Mouse (Mus musculus) lung, embryonic 14.5 days (tissue): ENCODE measurements at regions not wholly inside any gene's neighbourhood (a gene's known extent, or its start where the extent isn't known, plus 50 kb on each side); places are given as distances from the start of the nearest gene placed in this dataset.

Source experiments
- ATAC-seq: fragments of 200-750 bp; cut with Nextera tagmentation; 2 replicates; pipeline ENCODE4 v1.8.0; 2017; ENCODE audit warnings: mild to moderate bottlenecking, moderate TSS enrichment, moderate library complexity; ENCODE audit not compliant: insufficient read depth
- DNase-seq: peaks from one replicate; pipeline ENCODE4 v3.0.0-alpha.2; 2015
- H3K27ac ChIP-seq: fragments of 300-500 bp; sonication (generic); 2 replicates; pipeline ENCODE4 v1.5.1; 2014; ENCODE audit warnings: low read depth, mild to moderate bottlenecking, moderate library complexity
- H3K27me3 ChIP-seq: fragments of 300-500 bp; sonication (generic); 2 replicates; pipeline ENCODE4 v1.6.1; 2014; ENCODE audit warnings: low read length, control low read depth; ENCODE audit not compliant: insufficient read depth
- H3K36me3 ChIP-seq: fragments of 300-500 bp; sonication (generic); 2 replicates; pipeline ENCODE4 v1.6.1; 2014; ENCODE audit warnings: control low read depth; ENCODE audit not compliant: insufficient read depth
- H3K4me1 ChIP-seq: fragments of 300-500 bp; sonication (generic); 2 replicates; pipeline ENCODE4 v1.6.1; 2014; ENCODE audit warnings: antibody characterized with exemption, control low read depth; ENCODE audit not compliant: insufficient read depth
- H3K4me2 ChIP-seq: fragments of 300-500 bp; sonication (generic); 2 replicates; pipeline ENCODE4 v1.6.1; 2014; ENCODE audit warnings: mild to moderate bottlenecking
- H3K4me3 ChIP-seq: fragments of 300-500 bp; sonication (generic); 2 replicates; pipeline ENCODE4 v1.5.1; 2014; ENCODE audit warnings: low read depth, low read length
- H3K9ac ChIP-seq: fragments of 300-500 bp; sonication (generic); 2 replicates; pipeline ENCODE4 v1.6.1; 2014
- H3K9me3 ChIP-seq: fragments of 300-500 bp; sonication (generic); 2 replicates; pipeline ENCODE4 v1.6.1; 2016; ENCODE audit warnings: low read depth, low read length, control low read depth
- CTCF ChIP-seq: IDR thresholded peaks from 2 replicates; pipeline ENCODE4 v1.5.1; 2016; ENCODE audit warnings: antibody characterized with exemption, low read depth
- WGBS: fragments of 180-500 bp; shearing (Covaris S2); extraction: QIAGEN DNeasy Blood & Tissue Kit; methylation state at CpG from one replicate; pipeline ENCODE4 v1.1.7; 2014; 5-methylcytosine and 5-hydroxymethylcytosine counted together

DNA sequence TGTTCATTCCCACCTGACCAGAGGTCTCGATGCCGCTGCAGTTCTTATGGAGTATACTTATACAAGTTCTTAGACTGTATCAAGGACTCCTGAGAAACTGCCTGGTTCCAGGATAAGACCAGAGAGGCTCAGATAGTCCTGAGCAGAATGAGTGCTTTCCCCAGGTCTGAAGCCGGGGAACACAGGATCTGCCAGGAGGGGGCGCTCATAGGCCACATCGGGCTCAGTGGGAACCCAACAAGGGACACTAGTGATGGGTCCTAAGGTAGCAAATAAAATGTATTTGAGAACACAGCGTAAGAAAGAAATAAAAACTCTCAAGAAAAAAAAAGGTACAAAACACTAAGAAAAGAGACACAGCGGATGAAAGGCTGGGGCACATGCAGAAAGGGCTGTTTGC, 454.0 kb upstream of the Zdhhc25 start:
- Histone ChIP-seq H3K9ac (no peak overlapping the region), H3K27ac (no peak overlapping the region), H3K4me2 (no peak overlapping the region), H3K4me3 (no peak overlapping the region), H3K27me3 (no peaks in the 10 kb centered on the region), H3K36me3 (no peaks in the 10 kb centered on the region), H3K9me3 (no peaks in the 10 kb centered on the region), H3K4me1 (no peaks in the 10 kb centered on the region)
- no peak for ATAC-seq
- DNase-seq: peak; percentile 42
- WGBS: 45% methylated on average over 7 of the region's 7 CpGs
- TF ChIP-seq CTCF: peak; percentile 52

DNA sequence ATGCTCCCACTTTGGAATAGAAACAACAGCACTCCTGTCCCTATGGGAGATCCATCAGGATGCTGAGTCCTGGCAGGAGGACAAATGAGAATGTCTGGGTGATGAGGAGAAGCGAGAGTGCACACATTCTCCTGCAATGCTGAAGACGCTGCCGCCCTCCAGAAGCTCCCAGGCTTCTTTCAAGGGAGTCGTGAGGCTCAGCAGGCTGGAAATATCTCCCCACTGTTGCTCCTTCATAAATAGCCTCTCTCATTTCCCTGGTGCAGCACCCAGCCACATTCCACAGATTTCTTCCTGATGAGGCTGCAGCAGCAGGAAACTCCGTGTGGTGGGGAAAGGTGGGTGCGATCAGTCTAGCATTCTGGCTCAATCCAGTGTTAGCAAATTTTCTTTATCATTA, 448.9 kb upstream of the Zdhhc25 start:
- H3K4me1 ChIP-seq: no peaks in the 10 kb centered on the region
- no peak overlapping the region for H3K9ac ChIP-seq
- TF ChIP-seq CTCF: no peak
- no peaks in the 10 kb centered on the region for H3K36me3 ChIP-seq
- ATAC-seq (no peak), DNase-seq (no peak)
- H3K27ac ChIP-seq: no peak overlapping the region
- no peaks in the 10 kb centered on the region for H3K27me3 ChIP-seq
- H3K4me2 ChIP-seq: no peak overlapping the region
- no peak overlapping the region for H3K4me3 ChIP-seq
- H3K9me3 ChIP-seq: no peaks in the 10 kb centered on the region
- 59% methylated on average over 6 of the region's 6 CpGs for WGBS

DNA sequence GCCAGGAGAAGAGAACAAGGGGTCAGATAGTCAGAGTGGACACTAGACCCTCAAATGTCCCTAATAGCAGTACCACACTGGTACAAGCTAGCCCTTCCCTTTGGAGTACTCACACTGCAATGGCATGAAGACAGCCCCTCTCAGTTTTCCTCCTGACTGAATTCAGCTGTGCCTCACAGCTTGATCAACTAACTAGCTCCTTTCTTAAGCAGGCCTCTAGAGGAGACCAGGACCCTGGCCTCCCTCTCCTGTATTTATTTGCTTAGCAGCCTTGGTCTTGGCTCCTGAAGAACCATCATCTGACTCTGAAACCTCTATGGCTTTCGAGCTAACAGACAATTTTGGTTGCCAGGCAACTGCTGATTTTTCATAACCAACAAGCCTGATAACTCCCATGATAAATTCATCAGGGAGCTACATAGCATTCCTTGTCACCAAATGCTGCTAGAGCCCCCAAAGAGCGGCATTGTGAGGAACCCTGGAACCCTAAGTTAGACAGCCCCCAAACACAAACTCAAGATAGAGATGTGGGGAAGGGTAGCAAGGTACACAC, 440.4 kb upstream of the Zdhhc25 start:
- 50% methylated on average over 2 of the region's 2 CpGs for WGBS
- no peak for ATAC-seq
- no peak for DNase-seq

DNA sequence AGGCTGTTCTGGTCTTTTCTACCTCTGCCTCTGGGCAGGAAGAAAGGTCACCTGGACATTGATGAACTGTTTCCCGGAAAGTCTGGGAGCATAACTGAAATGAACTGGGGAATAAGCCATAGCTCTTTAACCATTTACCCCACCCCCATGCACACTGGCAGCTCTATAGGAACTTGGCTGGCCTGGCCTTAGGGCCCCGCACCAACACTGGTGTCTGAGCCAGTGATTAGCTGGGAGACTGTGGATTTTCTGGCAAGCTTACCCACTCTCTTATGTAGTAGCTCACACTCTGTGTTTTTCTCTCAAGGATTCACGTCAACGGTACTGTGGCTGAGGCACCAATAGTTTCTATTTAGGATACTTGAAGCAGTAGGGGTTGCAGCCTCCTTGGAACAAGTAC, 439.8 kb upstream of the Zdhhc25 start:
- H3K9ac ChIP-seq: no peak overlapping the region
- no peaks in the 10 kb centered on the region for H3K27me3 ChIP-seq
- no peaks in the 10 kb centered on the region for H3K4me1 ChIP-seq
- WGBS: 88% methylated on average over 4 of the region's 4 CpGs
- H3K36me3 ChIP-seq: no peaks in the 10 kb centered on the region
- no peak overlapping the region for H3K4me2 ChIP-seq
- ATAC-seq (no peak), DNase-seq (no peak)
- no peak overlapping the region for H3K27ac ChIP-seq
- H3K9me3 ChIP-seq: no peaks in the 10 kb centered on the region
- TF ChIP-seq CTCF: no peak
- H3K4me3 ChIP-seq: no peak overlapping the region

More for the DNA sequence above, 440.4 kb upstream of the Zdhhc25 start:
- H3K9ac ChIP-seq: no peak overlapping the region
- H3K27me3 ChIP-seq: no peaks in the 10 kb centered on the region
- no peaks in the 10 kb centered on the region for H3K4me1 ChIP-seq
- no peak overlapping the region for H3K27ac ChIP-seq
- H3K9me3 ChIP-seq: no peaks in the 10 kb centered on the region
- H3K4me2 ChIP-seq: no peak overlapping the region
- no peak overlapping the region for H3K4me3 ChIP-seq
- no peak for TF ChIP-seq CTCF
- H3K36me3 ChIP-seq: no peaks in the 10 kb centered on the region

DNA sequence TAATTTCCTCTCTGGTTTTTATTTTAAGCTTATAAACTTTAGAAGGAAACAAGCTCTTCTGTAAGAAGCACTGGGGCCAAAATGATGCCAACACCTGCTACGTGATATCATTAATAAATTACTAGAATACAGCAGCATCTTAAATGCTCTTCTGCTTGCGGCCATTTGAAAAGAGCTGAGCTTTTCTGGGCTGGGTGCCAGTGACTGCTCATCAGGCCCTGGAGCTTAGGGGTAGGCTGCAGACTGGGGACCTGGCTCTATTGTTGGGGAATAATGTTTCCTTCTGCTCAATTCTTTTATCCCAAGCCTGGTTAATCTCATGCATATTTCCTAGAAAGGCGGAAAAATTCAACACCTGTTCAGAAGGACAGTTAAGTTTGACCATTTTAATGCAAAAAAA, 436.7 kb upstream of the Zdhhc25 start:
- Histone ChIP-seq H3K4me3 (no peak overlapping the region), H3K9me3 (no peaks in the 10 kb centered on the region), H3K36me3 (no peaks in the 10 kb centered on the region), H3K4me1 (no peaks in the 10 kb centered on the region), H3K27ac (no peak overlapping the region), H3K9ac (no peak overlapping the region), H3K27me3 (no peaks in the 10 kb centered on the region), H3K4me2 (no peak overlapping the region)
- TF ChIP-seq CTCF: no peak
- DNase-seq (peak; percentile 4), ATAC-seq (no peak)
- 71% methylated on average over 3 of the region's 3 CpGs for WGBS

DNA sequence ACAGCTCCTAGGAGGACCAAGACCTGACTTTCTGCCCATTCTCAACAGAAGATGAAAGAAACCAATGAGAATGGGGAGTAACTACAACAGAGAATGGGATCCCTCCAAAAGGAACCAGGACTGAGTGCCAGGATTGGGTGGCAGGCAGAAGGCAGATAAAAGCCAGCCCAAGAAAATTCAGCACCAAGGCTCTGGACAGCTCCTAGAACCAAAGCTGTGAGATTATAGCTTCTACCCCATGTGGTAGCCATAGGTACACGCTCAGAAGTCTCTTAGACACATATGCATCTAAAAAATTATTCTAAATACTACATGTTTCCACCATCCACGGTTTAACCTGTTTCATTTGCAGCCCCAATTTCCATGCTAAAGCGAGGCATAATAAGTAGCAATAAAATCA, 425.8 kb upstream of the Zdhhc25 start:
- DNase-seq (peak; percentile 82), ATAC-seq (no peak)
- no peaks in the 10 kb centered on the region for H3K27me3 ChIP-seq
- no peak overlapping the region for H3K4me3 ChIP-seq
- 0 out of 2 replicates have a peak, but pooled peaks have one; percentile 9 for TF ChIP-seq CTCF
- no peak overlapping the region for H3K4me2 ChIP-seq
- no peaks in the 10 kb centered on the region for H3K4me1 ChIP-seq
- H3K36me3 ChIP-seq: no peaks in the 10 kb centered on the region
- no peaks in the 10 kb centered on the region for H3K9me3 ChIP-seq
- no peak overlapping the region for H3K9ac ChIP-seq
- WGBS: 26% methylated on average over 3 of the region's 3 CpGs
- H3K27ac ChIP-seq: no peak overlapping the region

DNA sequence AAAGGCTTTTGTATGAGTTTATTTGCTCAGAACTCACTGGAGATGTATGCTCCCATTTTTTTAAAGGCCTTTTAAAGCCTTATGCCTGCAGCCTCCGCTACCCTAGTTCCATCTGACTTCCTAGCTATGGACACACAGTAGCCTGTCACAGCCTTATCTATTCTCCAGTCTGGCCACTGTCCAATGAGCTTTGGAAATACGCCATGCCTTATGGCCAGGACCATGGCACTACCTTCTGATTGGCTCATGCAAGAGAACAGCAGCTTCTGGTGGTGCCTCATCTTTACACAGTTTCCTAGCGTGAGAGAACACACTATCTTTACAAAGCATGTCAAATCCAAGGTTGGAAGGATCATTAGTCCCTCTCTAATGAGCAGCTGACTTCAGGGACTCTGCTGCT, 424.1 kb upstream of the Zdhhc25 start:
- Histone ChIP-seq H3K4me2 (no peak overlapping the region), H3K4me3 (no peak overlapping the region), H3K4me1 (no peaks in the 10 kb centered on the region), H3K36me3 (no peaks in the 10 kb centered on the region), H3K9me3 (no peaks in the 10 kb centered on the region), H3K9ac (no peak overlapping the region), H3K27me3 (no peaks in the 10 kb centered on the region), H3K27ac (no peak overlapping the region)
- no peak for ATAC-seq
- WGBS: 69% methylated on average over 3 of the region's 3 CpGs
- no peak for TF ChIP-seq CTCF
- no peak for DNase-seq

DNA sequence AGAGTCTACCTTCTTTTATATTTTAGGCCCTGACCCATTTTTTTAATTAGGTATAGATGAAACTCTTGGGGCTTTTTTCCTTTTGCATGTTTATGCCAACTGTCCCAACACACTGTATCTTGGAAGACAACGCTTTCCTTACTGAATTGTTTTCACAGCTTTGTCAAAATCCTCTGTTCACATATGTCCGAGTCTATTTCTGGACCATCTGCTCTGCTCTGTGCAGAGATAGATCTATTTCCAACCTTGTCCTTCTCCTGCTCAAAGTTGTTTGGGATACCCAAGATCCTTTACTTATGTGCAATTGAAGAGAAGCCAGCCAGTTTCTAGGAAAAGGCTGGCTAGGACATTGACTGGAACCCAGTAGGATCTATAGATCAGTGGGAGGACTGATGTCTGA, 403.6 kb upstream of the Zdhhc25 start:
- Histone ChIP-seq H3K4me3 (no peak overlapping the region), H3K27ac (no peak overlapping the region), H3K36me3 (no peaks in the 10 kb centered on the region), H3K4me2 (no peak overlapping the region), H3K4me1 (no peaks in the 10 kb centered on the region), H3K9ac (no peak overlapping the region), H3K27me3 (no peaks in the 10 kb centered on the region), H3K9me3 (no peaks in the 10 kb centered on the region)
- no peak for TF ChIP-seq CTCF
- WGBS: 74% methylated on average over 2 of the region's 2 CpGs
- ATAC-seq (no peak), DNase-seq (no peak)
